Mouse (Mus musculus): Measurements from ENCODE around the gene Vasp.
"Not testable (repeated sequence)": the region's sequence is repeated elsewhere in the genome, so short reads cannot be mapped to it uniquely, and the experiment has no call there.

Vasp gene

GRCm38 (mm10) chr7:19303770-19304169 lies 32.2 kb upstream of the Vasp start:
- DNase-seq (ENCODE audit: low spot score in 2 of 2), result peak; percentile 61 to 77

- no peak for DNase-seq (ENCODE audit: low spot score in 2 of 2)
Observed at GRCm38 (mm10) chr7:19303046-19303305, 31.4 kb upstream of the Vasp start.

- no peak for DNase-seq (ENCODE audit: low spot score in 2 of 2)
Observed at GRCm38 (mm10) chr7:19302264-19303045, 30.8 kb upstream of the Vasp start.

- DNase-seq (ENCODE audit: low spot score in 2 of 2), result no peak
Observed at GRCm38 (mm10) chr7:19301461-19302263, 30.0 kb upstream of the Vasp start.

- peak; percentile 60 to 75 for DNase-seq (ENCODE audit: low spot score in 2 of 2)
Observed at GRCm38 (mm10) chr7:19300501-19301421, 29.1 kb upstream of the Vasp start.

GRCm38 (mm10) chr7:19299194-19299593 lies 27.6 kb upstream of the Vasp start:
- no peak for DNase-seq (ENCODE audit: low spot score in 2 of 2)

- DNase-seq (ENCODE audit: low spot score in 2 of 2), result no peak
Observed at GRCm38 (mm10) chr7:19297794-19298193, 26.2 kb upstream of the Vasp start.

- no peak for DNase-seq (ENCODE audit: low spot score in 2 of 2)
Observed at GRCm38 (mm10) chr7:19297034-19297433, 25.4 kb upstream of the Vasp start.

- DNase-seq (ENCODE audit: low spot score in 2 of 2), result peak; percentile 82 to 95
Observed at GRCm38 (mm10) chr7:19295503-19296185, 24.0 kb upstream of the Vasp start.

- DNase-seq (ENCODE audit: low spot score in 2 of 2), result no peak
Observed at GRCm38 (mm10) chr7:19290969-19291596, 19.5 kb upstream of the Vasp start.

GRCm38 (mm10) chr7:19284763-19285162 lies 13.1 kb upstream of the Vasp start:
- DNase-seq (ENCODE audit: low spot score in 2 of 2), result peak in 1 of 2 experiments; percentile 65

GRCm38 (mm10) chr7:19283406-19283804 lies 11.8 kb upstream of the Vasp start:
- DNase-seq (ENCODE audit: low spot score in 2 of 2), result no peak

GRCm38 (mm10) chr7:19282791-19283405 lies 11.3 kb upstream of the Vasp start:
- no peak for DNase-seq (ENCODE audit: low spot score in 2 of 2)

GRCm38 (mm10) chr7:19282385-19282784 lies 10.8 kb upstream of the Vasp start, which contains the start of gene Rtn2:
TSS of gene Rtn2 (plus strand) at chr7:19282624.
- DNase-seq (ENCODE audit: low spot score in 2 of 2), result peak; percentile 62 to 68

- DNase-seq (ENCODE audit: low spot score in 2 of 2), result not testable (repeated sequence)
Observed at GRCm38 (mm10) chr7:19281680-19282304, 10.2 kb upstream of the Vasp start.

GRCm38 (mm10) chr7:19279581-19280114 lies 8.0 kb upstream of the Vasp start, which contains the start of gene Ppm1n:
TSS of gene Ppm1n (minus strand) at chr7:19280064.
- no peak for DNase-seq (ENCODE audit: low spot score in 2 of 2)

GRCm38 (mm10) chr7:19279052-19279451 lies 7.4 kb upstream of the Vasp start:
- DNase-seq (ENCODE audit: low spot score in 2 of 2), result no peak

GRCm38 (mm10) chr7:19276253-19276652 lies 4.6 kb upstream of the Vasp start:
- DNase-seq (ENCODE audit: low spot score in 2 of 2), result no peak

GRCm38 (mm10) chr7:19272173-19272764 lies 652 bp upstream of the Vasp start:
- DNase-seq (ENCODE audit: low spot score in 2 of 2), result peak; percentile 71 to 78

Data from spleen, postnatal 14 days (tissue).